Mouse (Mus musculus) kidney, adult 2 months (tissue): ENCODE measurements around the gene Snap91.

Experiments used
- CTCF ChIP-seq: fragments of 200-500 bp; conservative IDR thresholded peaks from 2 replicates; pipeline ENCODE4 v1.5.1; 2011; ENCODE audit warnings: low read depth, mild to moderate bottlenecking, control low read depth, low read length, moderate library complexity, mixed read lengths; ENCODE audit not compliant: insufficient read depth, insufficient read length
- POLR2A ChIP-seq: fragments of 200-500 bp; IDR thresholded peaks from one replicate; pipeline ENCODE4 v1.6.1; 2011; ENCODE audit warnings: low read depth, low read length, control low read depth

GRCm38 (mm10) chr9:86729811-86730210, 150.6 kb downstream of the Snap91 start:
- TF ChIP-seq POLR2A (no peak), CTCF (no peak)
